Mouse (Mus musculus): Measurements from ENCODE around the gene 4930595D18Rik.

4930595D18Rik gene

GRCm38 (mm10) chr12:111184476-111184875 is at the start of gene 4930595D18Rik:
TSS of gene 4930595D18Rik (minus strand) at chr12:111184491.
- no peak for DNase-seq

DNA sequence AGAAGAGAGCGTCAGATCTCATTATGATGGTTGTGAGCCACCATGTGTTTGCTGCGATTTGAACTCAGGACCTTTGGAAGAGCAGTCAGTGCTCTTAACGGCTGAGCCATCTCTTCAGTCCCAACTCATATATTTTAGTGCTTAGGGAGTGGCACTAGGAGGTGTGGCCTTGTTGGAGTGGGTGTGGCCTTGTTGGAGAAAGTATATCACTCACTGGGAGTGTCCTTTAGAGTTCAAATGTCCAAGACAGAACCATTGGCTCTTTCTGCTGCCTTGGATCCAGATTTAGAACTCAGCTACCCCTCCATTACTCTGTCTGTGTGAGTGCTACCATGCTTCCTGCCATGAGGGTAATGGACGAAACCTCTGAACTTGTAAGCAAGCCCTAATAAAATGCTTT is 49.5 kb upstream of the 4930595D18Rik start:
- DNase-seq: no peak

- no peak for DNase-seq
Observed at GRCm38 (mm10) chr12:111230793-111231192, 46.5 kb upstream of the 4930595D18Rik start.

GRCm38 (mm10) chr12:111228488-111228887 is 44.2 kb upstream of the 4930595D18Rik start:
- DNase-seq: no peak

GRCm38 (mm10) chr12:111227410-111227809 is 43.1 kb upstream of the 4930595D18Rik start:
- no peak for DNase-seq

DNA sequence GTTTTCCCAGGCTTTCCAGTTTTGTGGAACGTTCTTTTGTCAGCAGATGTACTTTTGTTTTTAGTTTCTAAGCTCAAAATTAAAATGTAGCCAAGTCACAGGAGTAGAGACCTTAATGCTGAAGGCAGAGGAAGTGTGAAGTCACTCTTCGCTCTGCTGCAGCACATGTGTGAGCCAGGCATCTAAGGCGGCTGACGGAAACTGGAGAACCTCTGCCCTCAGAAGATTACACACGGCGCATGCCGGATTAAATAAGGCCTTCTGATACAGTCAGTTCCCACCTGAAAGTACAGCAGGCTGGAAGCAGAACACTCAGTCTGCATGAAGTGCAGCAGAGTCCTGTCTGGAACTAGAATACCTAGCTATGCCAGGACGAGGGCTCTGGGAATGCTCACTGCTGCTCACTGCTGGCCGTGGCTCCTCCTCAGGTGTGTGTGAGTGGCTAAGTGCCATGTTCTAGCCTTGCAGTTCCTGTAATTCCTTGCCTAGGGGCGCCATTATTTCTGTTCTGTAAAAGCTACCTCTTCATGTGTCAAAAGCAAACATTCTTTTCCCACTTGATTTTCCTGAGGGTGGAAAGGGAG is 41.0 kb upstream of the 4930595D18Rik start:
- peak in 1 of 2 experiments; percentile 42 for DNase-seq

- no peak for DNase-seq
Observed at GRCm38 (mm10) chr12:111218867-111219266, 34.6 kb upstream of the 4930595D18Rik start.

GRCm38 (mm10) chr12:111211729-111212128 is 27.4 kb upstream of the 4930595D18Rik start:
- no peak for DNase-seq

- DNase-seq: no peak
Observed at GRCm38 (mm10) chr12:111207641-111208040, 23.4 kb upstream of the 4930595D18Rik start.

DNA sequence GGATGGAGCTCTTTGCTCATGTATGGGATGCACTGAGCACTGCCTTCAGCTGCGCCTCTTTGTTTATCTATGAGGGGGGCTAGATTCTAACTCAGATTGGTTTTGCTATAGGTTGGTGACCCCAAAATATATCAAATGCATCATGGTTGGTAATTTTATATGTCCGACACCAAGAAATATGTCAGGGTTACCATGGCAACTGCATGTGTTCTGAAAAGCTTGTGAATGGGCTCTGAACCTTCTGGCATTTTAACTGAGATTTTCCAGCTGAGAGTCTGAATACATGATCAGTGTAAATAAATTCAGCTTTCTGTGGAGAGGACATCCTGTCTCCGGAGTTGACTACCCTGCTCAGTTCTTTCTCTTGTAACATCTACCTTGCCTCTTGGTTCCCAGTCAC is 19.7 kb upstream of the 4930595D18Rik start:
- DNase-seq: no peak

GRCm38 (mm10) chr12:111203076-111203475 is 18.8 kb upstream of the 4930595D18Rik start:
- DNase-seq: peak; percentile 32 to 36

DNA sequence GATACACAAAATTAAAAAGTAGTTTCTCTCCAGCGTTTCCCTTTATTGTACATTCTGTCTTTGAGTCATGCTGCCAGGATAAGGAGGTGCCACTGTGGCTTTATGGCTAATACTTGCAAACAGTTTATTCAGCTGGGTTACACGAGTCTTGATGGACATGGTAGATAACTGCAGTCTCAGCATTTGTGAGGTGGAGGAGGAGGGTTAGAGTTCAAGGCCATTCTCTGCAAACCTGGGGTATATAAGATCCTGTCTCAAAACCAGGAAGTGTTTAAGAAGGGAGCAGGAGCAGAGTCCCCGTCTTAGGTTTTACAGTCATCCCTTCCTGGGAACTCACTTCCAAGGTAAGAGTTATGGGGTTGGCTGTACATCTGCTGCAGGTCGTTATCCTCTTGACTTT is 12.3 kb upstream of the 4930595D18Rik start:
- no peak for DNase-seq

DNA sequence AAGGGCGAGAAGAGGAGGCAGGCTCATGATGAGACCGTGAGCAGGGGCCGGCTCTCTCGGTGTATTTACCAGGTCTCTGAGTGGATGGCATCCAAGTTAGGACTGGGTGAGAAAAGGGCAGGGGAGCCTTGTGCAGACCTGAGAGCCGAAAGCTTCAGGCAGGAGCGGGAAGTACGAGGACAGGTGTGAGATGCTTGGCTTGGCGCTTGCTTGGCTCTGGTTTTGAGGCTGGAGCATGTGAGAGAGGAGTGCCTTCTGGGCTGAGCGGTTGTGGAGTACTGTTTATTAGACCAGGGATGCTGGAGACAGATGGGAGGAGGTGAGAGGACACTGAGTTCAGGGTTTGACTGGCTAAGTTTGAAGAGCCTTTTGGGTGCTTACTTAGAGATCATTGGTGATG is 9.0 kb upstream of the 4930595D18Rik start:
- DNase-seq: peak; percentile 53 to 55

DNA sequence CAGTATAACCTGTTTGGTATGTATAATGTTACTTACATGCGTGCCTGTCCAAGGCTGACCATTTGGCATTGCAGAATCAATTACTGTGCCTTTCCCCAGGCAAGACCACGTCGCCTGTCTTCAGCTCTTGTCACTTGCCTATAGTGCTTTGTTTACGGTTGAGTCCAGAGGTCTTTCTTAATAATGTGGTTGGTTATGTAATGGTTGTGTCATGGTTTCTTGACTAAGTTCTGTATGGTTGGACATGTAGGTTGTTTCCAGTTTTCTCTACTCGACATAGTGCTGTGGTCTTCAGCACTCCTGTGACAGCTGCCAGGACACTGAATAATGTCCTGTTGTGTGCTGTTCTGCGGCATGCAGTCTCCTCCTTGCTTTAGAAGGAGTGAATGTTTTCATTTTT is 8.5 kb upstream of the 4930595D18Rik start:
- no peak for DNase-seq

DNA sequence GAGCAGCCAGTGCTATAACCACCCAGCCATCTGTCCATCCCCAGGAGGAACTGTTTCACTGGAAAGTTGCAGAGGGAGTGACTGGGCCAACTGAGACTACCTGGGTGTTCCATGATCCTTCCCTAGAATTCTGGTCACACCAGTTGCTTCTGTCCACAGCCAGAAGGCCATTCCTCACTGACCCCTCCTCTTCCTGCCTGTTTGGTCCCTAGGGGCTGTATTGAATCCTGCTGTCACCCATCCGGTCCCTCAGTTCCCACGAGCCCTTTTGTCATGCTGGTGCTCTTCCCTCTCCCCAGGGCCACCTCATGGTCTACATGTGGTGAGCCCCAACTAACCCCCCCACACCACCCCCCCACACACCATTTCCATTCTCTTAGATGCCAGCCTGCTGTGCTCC is 6.6 kb upstream of the 4930595D18Rik start:
- DNase-seq: no peak

- DNase-seq: no peak
Observed at GRCm38 (mm10) chr12:111190355-111190754, 6.1 kb upstream of the 4930595D18Rik start.

DNA sequence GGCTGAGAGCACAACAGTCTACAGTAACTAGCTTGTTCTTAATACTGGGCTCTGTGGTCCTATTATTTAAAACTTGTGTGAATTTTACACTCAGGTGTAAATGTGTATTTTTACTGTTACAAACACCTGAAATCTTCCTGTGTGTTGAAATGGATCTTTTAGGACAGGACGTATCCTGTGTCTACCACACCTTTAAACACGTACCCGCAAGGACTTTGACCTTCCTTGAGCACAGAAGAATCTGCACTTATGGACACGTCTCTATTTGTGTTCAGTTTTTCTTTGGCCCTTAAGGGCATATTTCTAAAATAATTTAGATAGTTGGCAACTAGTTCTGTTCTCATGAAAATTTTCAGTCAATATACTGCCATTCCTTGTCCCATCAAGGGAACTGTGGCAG is 4.0 kb upstream of the 4930595D18Rik start:
- no peak for DNase-seq

DNA sequence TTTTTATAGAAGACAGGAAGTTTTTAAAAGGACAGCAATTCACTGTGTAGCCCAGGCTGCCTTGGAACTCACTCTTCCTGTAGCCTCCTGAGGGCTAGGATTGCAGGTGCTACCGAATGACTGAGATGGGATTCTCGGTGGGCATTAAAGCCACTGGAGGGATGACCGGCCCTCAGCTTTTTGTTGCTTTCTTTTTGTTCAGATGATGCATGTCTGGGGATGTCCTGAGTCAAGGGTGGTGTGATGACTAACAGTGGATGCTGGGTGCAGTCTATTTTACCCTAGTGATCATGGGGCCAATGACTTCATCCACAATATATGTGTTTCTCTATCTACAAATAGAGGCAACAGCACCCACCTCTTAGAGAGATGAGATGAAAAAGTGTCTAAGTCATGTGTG is 2.7 kb upstream of the 4930595D18Rik start:
- no peak for DNase-seq

DNA sequence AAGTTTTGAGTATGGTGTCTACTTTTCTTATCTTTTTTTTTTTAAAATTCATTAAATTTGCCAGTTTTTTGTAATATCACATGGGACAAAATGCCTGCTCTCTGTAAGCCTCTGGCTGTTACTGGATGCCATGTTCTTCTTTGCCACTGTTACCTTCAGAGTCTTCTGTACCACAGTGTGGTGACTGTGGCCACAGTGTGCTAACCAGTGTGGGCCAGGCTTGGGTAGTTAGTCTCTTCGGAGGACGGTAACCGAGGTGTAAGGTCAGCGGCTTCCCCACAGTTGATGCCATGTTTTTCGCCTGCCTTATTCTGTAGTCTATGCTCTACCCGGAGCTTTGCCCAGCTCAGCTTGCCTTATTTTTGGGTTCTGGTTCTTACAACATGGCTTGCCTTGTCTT is 1.9 kb downstream of the 4930595D18Rik start:
- DNase-seq: no peak

GRCm38 (mm10) chr12:111181848-111182247 is 2.4 kb downstream of the 4930595D18Rik start:
- no peak for DNase-seq

GRCm38 (mm10) chr12:111178772-111179171 is 5.5 kb downstream of the 4930595D18Rik start:
- no peak for DNase-seq

- peak; percentile 82 to 83 for DNase-seq
Observed at GRCm38 (mm10) chr12:111168891-111169290, 15.4 kb downstream of the 4930595D18Rik start.

DNA sequence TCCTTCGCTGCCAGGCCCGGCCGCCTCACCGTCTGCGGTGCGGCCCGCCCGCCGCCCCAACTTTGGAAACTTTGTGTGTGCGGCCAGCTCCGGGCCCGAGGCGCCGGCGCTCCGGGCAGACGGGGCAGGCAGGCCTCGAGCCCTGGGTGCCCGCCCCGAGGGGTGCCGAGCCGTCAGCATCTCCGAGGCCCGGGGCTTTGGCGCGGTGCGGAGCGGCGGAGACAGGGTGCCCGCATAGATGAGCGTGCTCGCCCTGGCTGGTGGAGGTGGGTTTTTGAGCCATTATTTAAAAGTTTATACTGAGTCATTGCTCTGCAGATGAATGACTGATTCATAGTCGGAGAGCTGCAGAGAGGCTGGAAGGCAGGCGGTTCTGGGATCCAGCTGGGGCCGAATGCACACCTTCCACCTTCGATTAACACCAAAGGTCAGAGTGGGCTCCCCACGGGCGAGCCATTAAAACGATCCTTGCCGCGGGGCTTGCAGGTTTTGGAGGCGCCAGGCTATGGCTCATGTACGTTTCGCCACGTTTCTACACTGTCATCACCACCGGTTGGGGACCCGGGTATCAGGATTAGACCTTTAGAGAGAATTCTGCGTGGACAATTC is 17.5 kb downstream of the 4930595D18Rik start:
- peak; percentile 61 to 64 for DNase-seq

DNA sequence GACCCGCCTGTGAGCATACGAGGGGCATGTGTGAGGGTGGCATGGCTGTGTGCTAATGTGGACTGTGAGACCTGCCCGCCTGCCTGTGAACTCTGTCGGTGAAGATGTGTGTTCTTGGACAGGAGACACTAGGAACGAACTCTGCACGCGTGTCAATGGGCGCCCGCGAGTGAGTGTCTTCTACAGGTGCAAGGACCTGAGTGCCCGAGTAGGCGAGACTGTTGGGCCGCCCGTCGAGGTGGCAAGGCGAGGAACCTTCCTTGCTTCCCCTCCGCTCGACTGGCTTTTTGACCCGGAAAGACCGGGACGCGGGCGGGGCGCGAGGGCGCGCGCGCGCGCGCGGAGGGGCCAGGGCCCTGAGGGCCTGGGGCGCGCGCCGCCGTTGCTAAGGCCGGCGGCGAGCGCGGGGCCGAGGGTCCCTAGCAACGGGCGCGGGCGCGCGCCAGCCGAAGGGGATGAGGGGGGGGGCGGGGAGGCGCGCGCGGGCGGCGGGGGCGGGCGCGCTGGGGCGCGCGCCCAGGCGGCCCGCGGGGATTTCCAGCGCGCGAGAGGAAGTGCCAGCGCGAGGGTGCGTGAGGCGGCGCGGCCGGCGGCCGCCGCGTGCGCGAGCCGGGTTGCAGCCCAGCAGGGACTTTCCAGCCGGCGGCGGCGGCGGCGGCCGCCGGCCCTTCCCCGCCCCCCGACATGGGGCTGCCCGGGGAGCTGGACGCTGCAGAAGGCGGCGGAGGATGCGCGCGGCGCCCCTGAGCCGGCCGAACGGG is 18.3 kb downstream of the 4930595D18Rik start, which contains the start of gene Traf3:
Traf3 (plus strand) TSS at position 540 of the 761 bp plus-strand sequence.
- peak; percentile 79 to 85 for DNase-seq
